In genomic region chr3:75556695-75557291, GRCm38 (mm10) we compare ENCODE assay signal across 8 mouse cellular contexts. TPM values are rescaled to one million over a fixed set of nuclear protein-coding genes. Genes with fewer than 3 reads are reported as not detected.
DNase-seq lines count a peak whose midpoint lies in the region; ATAC-seq and TF ChIP-seq lines count a peak whose summit lies in the region.

Gene Pdcd10, minus strand, starts transcription at chr3:75556856.

- H3K36me3 ChIP-seq in ES-E14 (ENCODE audit: control insufficient read depth, insufficient read depth, low read length, poor library complexity, severe bottlenecking): no peaks in the 10 kb centered on the region
- no peaks in the 10 kb centered on the region for H3K36me3 ChIP-seq in forebrain, embryonic 15.5 days

- peak within 1 kb of the TSS; percentile 97 to 98 for H3K4me3 ChIP-seq in ES-E14 (ENCODE audit: insufficient read depth in 1 of 2, low read depth in 1 of 2, low read length in 2 of 2, poor library complexity in 1 of 2, severe bottlenecking in 1 of 2)
- peak within 1 kb of the TSS; percentile 68 for H3K4me3 ChIP-seq in forebrain, embryonic 15.5 days
- peak within 1 kb of the TSS; percentile 98 for H3K4me3 ChIP-seq in lung, adult 2 months (replicated peaks; ENCODE audit: extremely low read depth, low read depth, low read length)

- TF ChIP-seq POLR2A in lung, adult 2 months (IDR thresholded peaks at IDR 0.05; ENCODE audit: borderline replicate concordance, extremely low read depth, low read depth, low read length): peak; percentile 65; the same call in 1 of the 2 replicates

- peak; percentile 96 for ATAC-seq in forebrain, embryonic 15.5 days (replicated peaks)
- peak; percentile 87 for ATAC-seq in neutrophil, adult 5-6 weeks (ENCODE audit: extremely low read depth, insufficient number of reproducible peaks, low FRiP score, poor library complexity, severe bottlenecking)

- intact Hi-C loops in heart, postnatal 25 days (cut with DNase I): loop anchor here (10.0 kb wide), 1 partner anchor 398 kb away; the partner anchor contains the start of gene Golim4

- TF ChIP-seq CTCF in lung, adult 2 months (IDR thresholded peaks at IDR 0.05; ENCODE audit: insufficient read depth, low read length): 0 out of 2 replicates have a peak, but pooled peaks have one; percentile 2

- peak within 1 kb of the TSS; percentile 90 for H3K27ac ChIP-seq in ES-E14 (ENCODE audit: insufficient read depth, low read depth, low read length, poor library complexity, severe bottlenecking)
- peak within 1 kb of the TSS; percentile 91 for H3K27ac ChIP-seq in forebrain, embryonic 15.5 days (replicated peaks)

- WGBS in forebrain, embryonic 15.5 days: under 1% methylated on average over 35 of the region's 35 CpGs
- under 1% methylated on average over 35 of the region's 35 CpGs for WGBS in lung, adult 2 months

- H3K27me3 ChIP-seq in forebrain, embryonic 15.5 days: no peaks in the 10 kb centered on the region

- no peaks in the 10 kb centered on the region for H3K9me3 ChIP-seq in ES-E14 (ENCODE audit: control insufficient read depth, insufficient read depth, low read depth, low read length)
- H3K9me3 ChIP-seq in forebrain, embryonic 15.5 days: no peaks in the 10 kb centered on the region

- in situ Hi-C loops in ES-E14 (cut with MboI; ENCODE audit: low sequenced_read_pairs in 2 of 2, unreplicated experiment in 2 of 2): no loop called here

- H3K9ac ChIP-seq in ES-E14 (ENCODE audit: insufficient read depth, low read depth, low read length, poor library complexity, severe bottlenecking): peak within 1 kb of the TSS; percentile 95
- peak within 1 kb of the TSS; percentile 87 for H3K9ac ChIP-seq in forebrain, embryonic 15.5 days (replicated peaks)

- peaks cover 0 to 2% of the 10 kb centered on the region in 2 experiments; a peak in 1 of 4 replicates for H3K4me1 ChIP-seq in ES-E14 (ENCODE audit: control insufficient read depth in 2 of 2, insufficient read depth in 2 of 2, low read length in 2 of 2, poor library complexity in 1 of 2)
- peaks cover 14% of the 10 kb centered on the region for H3K4me1 ChIP-seq in forebrain, embryonic 15.5 days
- H3K4me1 ChIP-seq in lung, adult 2 months (ENCODE audit: control insufficient read depth, insufficient read depth, low read length): peaks cover 7% of the 10 kb centered on the region

- peak within 1 kb of the TSS; percentile 68 for H3K4me2 ChIP-seq in forebrain, embryonic 15.5 days (replicated peaks)

- peak; percentile 100 for DNase-seq in ES-E14 (ENCODE audit: low read depth, low spot score)
- DNase-seq in cerebellum, adult 11-12 months: peak; percentile 100
- DNase-seq in heart, postnatal 25 days (ENCODE audit: low spot score): peak; percentile 98
- DNase-seq in layer of hippocampus, adult 18-20 months (ENCODE audit: low spot score in 2 of 2): peak; percentile 99 to 100
- DNase-seq in lung, adult 2 months: peak; percentile 98
- peak; percentile 100 for DNase-seq in thymus, adult 18-20 months

TF ChIP-seq in ES-E14, 5 proteins besides CTCF, POLR2A, EP300 and RAD21:
- peak; percentile 98 for TF ChIP-seq HCFC1 (IDR thresholded peaks at IDR 0.05; ENCODE audit: borderline replicate concordance, insufficient read depth, low read length)
- TF ChIP-seq CHD2 (IDR thresholded peaks at IDR 0.05; ENCODE audit: low read depth, low read length): no peak

RNA-seq across cellular contexts. Expression of gene Pdcd10, which starts in this region (rescaled TPM):
- 34.1 and 51.0 TPM in 2 replicates for total RNA-seq in ES-E14 (2012; rRNA removed)
- 75.1 and 82.6 TPM in 2 replicates for polyA plus RNA-seq in forebrain, embryonic 15.5 days (2015; fragmentation: Nextera tagmentation; extraction: Ambion mirVana)
- 10 to 100 TPM; 23.5 to 24.8 TPM for total RNA-seq in heart, postnatal 25 days (2021)
- total RNA-seq in layer of hippocampus, adult 18-20 months (2021): 10 to 100 TPM; 52.3 to 53.4 TPM
- 2.4 and 7.4 TPM in 2 replicates for polyA plus RNA-seq in lung, adult 2 months (2012; rRNA removed)
- 182 and 204 TPM in 2 replicates for total RNA-seq in neutrophil, adult 5-6 weeks (2017)

Comparison
In these comparisons a context has a peak if more than half of its experiments do, and no peak if none do; other contexts are left out.
1. Peak in every context shown above with its lines: DNase-seq, ATAC-seq, H3K4me3 ChIP-seq and H3K27ac ChIP-seq.